Mouse (Mus musculus): ENCODE data around the gene Prkag1.

The Prkag1 gene

GRCm38 (mm10) chr15:98823434-98823833, 7.9 kb downstream of the Prkag1 start:
- CTCF ChIA-PET = no interaction called here

- CTCF ChIA-PET = interaction anchor here (0.6 kb wide), 2 partner anchors 32 to 159 kb away, joined by 3 to 7 read pairs; partner anchors contain the start of gene Wnt1
Measured at GRCm38 (mm10) chr15:98822147-98822546, 9.2 kb downstream of the Prkag1 start.

- CTCF ChIA-PET = interaction anchor here (0.7 kb wide), 1 partner anchor 55 kb away, joined by 5 read pairs; no protein-coding TSS in a partner anchor
Measured at GRCm38 (mm10) chr15:98821403-98821802, 9.9 kb downstream of the Prkag1 start.

- CTCF ChIA-PET = interaction anchor here (0.7 kb wide), 1 partner anchor 55 kb away, joined by 5 read pairs; no protein-coding TSS in a partner anchor
Measured at GRCm38 (mm10) chr15:98820937-98821336, 10.4 kb downstream of the Prkag1 start.

GRCm38 (mm10) chr15:98818171-98818570, 13.2 kb downstream of the Prkag1 start:
- CTCF ChIA-PET = no interaction called here

GRCm38 (mm10) chr15:98812741-98813424, 18.4 kb downstream of the Prkag1 start:
- CTCF ChIA-PET = no interaction called here

- CTCF ChIA-PET = interaction anchor here (0.6 to 1.3 kb wide), 3 partner anchors 18 to 79 kb away, joined by 3 to 11 read pairs (median 5); no protein-coding TSS in a partner anchor
Measured at GRCm38 (mm10) chr15:98810212-98810611, 21.1 kb downstream of the Prkag1 start.

- CTCF ChIA-PET = interaction anchor here (0.6 to 1.3 kb wide), 3 partner anchors 11 to 330 kb away, joined by 3 to 6 read pairs (median 3); no protein-coding TSS in a partner anchor
Measured at GRCm38 (mm10) chr15:98809390-98809789, 21.9 kb downstream of the Prkag1 start, which contains the start of gene Ddn. Ddn (minus strand) TSS chr15:98809490.

- CTCF ChIA-PET = interaction anchor here (0.5 to 1.3 kb wide), 3 partner anchors 18 to 64 kb away, joined by 3 to 13 read pairs (median 3); no protein-coding TSS in a partner anchor
Measured at GRCm38 (mm10) chr15:98808651-98809134, 22.6 kb downstream of the Prkag1 start.

- CTCF ChIA-PET = interaction anchor here (0.5 to 1.1 kb wide), 2 partner anchors 17 to 65 kb away, joined by 3 to 13 read pairs; no protein-coding TSS in a partner anchor
Measured at GRCm38 (mm10) chr15:98807895-98808650, 23.2 kb downstream of the Prkag1 start.

GRCm38 (mm10) chr15:98806809-98807770, 24.2 kb downstream of the Prkag1 start:
- CTCF ChIA-PET = no interaction called here

- CTCF ChIA-PET = no interaction called here
Measured at GRCm38 (mm10) chr15:98806071-98806808, 25.1 kb downstream of the Prkag1 start.

GRCm38 (mm10) chr15:98805324-98806040, 25.8 kb downstream of the Prkag1 start:
- CTCF ChIA-PET = interaction anchor here (0.5 kb wide), 1 partner anchor 279 kb away, joined by 11 read pairs; no protein-coding TSS in a partner anchor

- CTCF ChIA-PET = no interaction called here
Measured at GRCm38 (mm10) chr15:98804054-98804453, 27.3 kb downstream of the Prkag1 start.

GRCm38 (mm10) chr15:98802926-98803325, 28.4 kb downstream of the Prkag1 start:
- CTCF ChIA-PET = no interaction called here

- CTCF ChIA-PET = no interaction called here
Measured at GRCm38 (mm10) chr15:98799396-98799795, 31.9 kb downstream of the Prkag1 start.

GRCm38 (mm10) chr15:98798903-98799302, 32.4 kb downstream of the Prkag1 start:
- CTCF ChIA-PET = interaction anchor here (0.6 kb wide), 1 partner anchor 20 kb away, joined by 8 read pairs; no protein-coding TSS in a partner anchor

- CTCF ChIA-PET = no interaction called here
Measured at GRCm38 (mm10) chr15:98797835-98798492, 33.4 kb downstream of the Prkag1 start.
